Mouse (Mus musculus) E14TG2a.4 (cell line): Measurements from ENCODE around the gene Ahr.

ENCODE experiments used
- CTCF ChIP-seq: conservative IDR thresholded peaks from 2 replicates; pipeline ENCODE4 v1.5.1; 2014; ENCODE audit warnings: low read length
- NANOG ChIP-seq: IDR thresholded peaks from 2 replicates; pipeline ENCODE4 v1.6.1; 2014; ENCODE audit warnings: borderline replicate concordance, low read length, mixed read lengths
- POU5F1 ChIP-seq: IDR thresholded peaks from 2 replicates; pipeline ENCODE4 v1.6.1; 2014; ENCODE audit warnings: low read length, borderline replicate concordance

- TF ChIP-seq CTCF = no peak
- no peak for TF ChIP-seq POU5F1
- no peak for TF ChIP-seq NANOG
Measured at GRCm38 (mm10) chr12:35514671-35515070, 20.2 kb downstream of the Ahr start.
